Comparison of ENCODE assay signal across 7 mouse cellular contexts in genomic region chr4:140622819-140623218, GRCm38 (mm10). TPM values are rescaled to one million over a fixed set of nuclear protein-coding genes. Genes with fewer than 3 reads are reported as not detected.
DNase-seq lines count a peak whose midpoint lies in the region; ATAC-seq lines count a peak whose summit lies in the region.

No protein-coding gene starts in this region.

- no peak overlapping the region for H3K4me2 ChIP-seq in liver, embryonic 12.5 days

- peaks cover 80% of the 10 kb centered on the region for H3K4me1 ChIP-seq in hindbrain, embryonic 10.5 days (replicated peaks)
- H3K4me1 ChIP-seq in liver, embryonic 12.5 days = peaks cover 37% of the 10 kb centered on the region

- H3K9me3 ChIP-seq in hindbrain, embryonic 10.5 days = no peaks in the 10 kb centered on the region
- H3K9me3 ChIP-seq in liver, embryonic 12.5 days (replicated peaks) = no peaks in the 10 kb centered on the region

- peak overlapping the region; percentile 97 for H3K27ac ChIP-seq in hindbrain, embryonic 10.5 days
- H3K27ac ChIP-seq in liver, embryonic 12.5 days = peak overlapping the region; percentile 40; the same call in 1 of the 2 replicates

- no peaks in the 10 kb centered on the region for H3K27me3 ChIP-seq in hindbrain, embryonic 10.5 days (ENCODE audit: insufficient read depth, poor library complexity, severe bottlenecking)
- no peaks in the 10 kb centered on the region for H3K27me3 ChIP-seq in liver, embryonic 12.5 days (replicated peaks)

- H3K9ac ChIP-seq in liver, embryonic 12.5 days = no peak overlapping the region

- peak; percentile 36 for ATAC-seq in common myeloid progenitor, adult 5-6 weeks (replicated peaks; ENCODE audit: low read depth, poor library complexity, severe bottlenecking)
- no peak for ATAC-seq in liver, embryonic 12.5 days
- no peak for ATAC-seq in inflammation-experienced regulatory T-cells, adult 6 months

- peak; percentile 40 for DNase-seq in 416B (ENCODE audit: low read depth)
- DNase-seq in hindbrain, embryonic 10.5 days (ENCODE audit: low spot score) = no peak
- DNase-seq in thymus, postnatal 0 days (ENCODE audit: low spot score) = no peak
- DNase-seq in left cerebral cortex, adult 18-20 months (ENCODE audit: low spot score in 2 of 2) = no peak

- no peak overlapping the region for H3K4me3 ChIP-seq in hindbrain, embryonic 10.5 days
- H3K4me3 ChIP-seq in liver, embryonic 12.5 days = no peak overlapping the region

- peaks cover 26% of the 10 kb centered on the region for H3K36me3 ChIP-seq in hindbrain, embryonic 10.5 days
- H3K36me3 ChIP-seq in liver, embryonic 12.5 days = no peaks in the 10 kb centered on the region

- 44% methylated on average over 4 of the region's 4 CpGs for WGBS in hindbrain, embryonic 10.5 days
- WGBS in liver, embryonic 12.5 days (ENCODE audit: insufficient replicate concordance) = 28% methylated on average over 4 of the region's 4 CpGs

RNA-seq across cellular contexts. Expression of gene Arhgef10l, which starts 43.0 kb away (rescaled TPM):
- 0.78 and 1.8 TPM in 2 replicates for total RNA-seq in common myeloid progenitor, adult 5-6 weeks (2017)
- 23.7 and 32.3 TPM in 2 replicates for polyA plus RNA-seq in hindbrain, embryonic 10.5 days (2016; fragmentation: Nextera tagmentation; extraction: Ambion mirVana)
- 3.5 and 3.7 TPM in 2 replicates for polyA plus RNA-seq in liver, embryonic 12.5 days (2016; fragmentation: Nextera tagmentation; extraction: Ambion mirVana)
- 12.5 and 16.3 TPM in 2 replicates for polyA plus RNA-seq in thymus, postnatal 0 days (2015; fragmentation: Nextera tagmentation; extraction: Ambion mirVana)
- 10 to 100 TPM; 56.0 to 60.5 TPM for total RNA-seq in left cerebral cortex, adult 18-20 months (2021)
- under 1 TPM in 1 of 3 experiments, not detected in 2; 0.12 TPM for polyA plus RNA-seq in inflammation-experienced regulatory T-cells, adult 6 months (2017; shearing (Covaris generic))
